Comparison of ENCODE assay signal across 10 mouse cellular contexts in genomic region chr4:46792280-46793026, GRCm38 (mm10).
DNase-seq lines count a peak whose midpoint lies in the region; ATAC-seq and TF ChIP-seq lines count a peak whose summit lies in the region.
"Had no signal": no experiment of that assay in that cellular context is flagged by ENCODE, and none has a peak within 500 bp of the region (broad histone marks: within the 10 kb centered on the region; RNA-seq: fewer than 3 reads in every experiment).

No protein-coding gene starts in this region.

- H3K4me2 ChIP-seq in limb, embryonic 14.5 days (replicated peaks; ENCODE audit: low read depth, low read length, severe bottlenecking) = no peak overlapping the region

- no peak for ATAC-seq in limb, embryonic 14.5 days (ENCODE audit: low FRiP score, low read depth)

- H3K4me1 ChIP-seq in limb, embryonic 14.5 days (ENCODE audit: control insufficient read depth, insufficient read depth, low read length) = no peaks in the 10 kb centered on the region
- no peaks in the 10 kb centered on the region for H3K4me1 ChIP-seq in limb, embryonic 10.5 days

- H3K9ac ChIP-seq in limb, embryonic 14.5 days (ENCODE audit: low read depth, low read length, severe bottlenecking) = no peak overlapping the region

- H3K27me3 ChIP-seq in limb, embryonic 14.5 days (ENCODE audit: control insufficient read depth, insufficient read depth, low read length) = no peaks in the 10 kb centered on the region
- no peaks in the 10 kb centered on the region for H3K27me3 ChIP-seq in limb, embryonic 10.5 days (ENCODE audit: low read depth, poor library complexity, severe bottlenecking)

- no peaks in the 10 kb centered on the region for H3K36me3 ChIP-seq in limb, embryonic 14.5 days (ENCODE audit: control insufficient read depth, insufficient read depth, low read length)
- no peaks in the 10 kb centered on the region for H3K36me3 ChIP-seq in limb, embryonic 10.5 days
- H3K36me3 ChIP-seq: G1E had no signal

- TF ChIP-seq POLR2A in limb, embryonic 14.5 days (IDR thresholded peaks at IDR 0.05; ENCODE audit: borderline replicate concordance, extremely low read depth, insufficient read depth, insufficient read length) = no peak

- H3K9me3 ChIP-seq in limb, embryonic 14.5 days (ENCODE audit: control insufficient read depth, low read length) = no peaks in the 10 kb centered on the region
- H3K9me3 ChIP-seq in limb, embryonic 10.5 days (replicated peaks) = no peaks in the 10 kb centered on the region

- no peak overlapping the region for H3K27ac ChIP-seq in limb, embryonic 14.5 days (replicated peaks; ENCODE audit: low read depth, low read length)
- no peak overlapping the region for H3K27ac ChIP-seq in limb, embryonic 10.5 days
- H3K27ac ChIP-seq: kidney, postnatal 0 days had no signal

- 84% methylated on average over 9 of the region's 9 CpGs for WGBS in limb, embryonic 14.5 days
- 87% methylated on average over 9 of the region's 9 CpGs for WGBS in limb, embryonic 10.5 days

- H3K4me3 ChIP-seq in limb, embryonic 14.5 days (replicated peaks; ENCODE audit: low read length) = no peak overlapping the region
- no peak overlapping the region for H3K4me3 ChIP-seq in limb, embryonic 10.5 days

- DNase-seq in limb, embryonic 14.5 days (ENCODE audit: low spot score) = peak; percentile 34
- no peak for DNase-seq in limb, embryonic 10.5 days (ENCODE audit: low spot score)
- peak; percentile 55 to 67 for DNase-seq in frontal cortex, postnatal 25 days (ENCODE audit: low spot score in 2 of 2)
- peak; percentile 60 to 65 for DNase-seq in layer of hippocampus, adult 8-10 months (ENCODE audit: low spot score in 2 of 2)
- DNase-seq in telencephalon, adult 2 months (ENCODE audit: low read depth, low spot score) = peak; percentile 85
- DNase-seq in neural tube, embryonic 10.5 days (ENCODE audit: extremely low spot score, low spot score) = no peak
- no peak for DNase-seq in adrenal gland, postnatal 36 days
- no peak for DNase-seq in adrenal gland, postnatal 4 days (ENCODE audit: low spot score in 2 of 2)

Comparison
In these comparisons a context has a peak if more than half of its experiments do, and no peak if none do; other contexts are left out.
1. DNase-seq: peak in limb, embryonic 14.5 days (single experiment), frontal cortex, postnatal 25 days (2 of 2), layer of hippocampus, adult 8-10 months (2 of 2) and telencephalon, adult 2 months (single experiment); none in limb, embryonic 10.5 days (single experiment), neural tube, embryonic 10.5 days (single experiment), adrenal gland, postnatal 36 days (0 of 2) and adrenal gland, postnatal 4 days (0 of 2).